Mouse (Mus musculus) hindbrain, embryonic 10.5 days (tissue): Measurements from ENCODE around the gene Ankrd11. TPM values are rescaled to one million over a fixed set of nuclear protein-coding genes. Genes with fewer than 3 reads are reported as not detected.
"Not testable (repeated sequence)": the region's sequence is repeated elsewhere in the genome, so short reads cannot be mapped to it uniquely, and the experiment has no call there.

Source experiments
- DNase-seq: peaks from one replicate; pipeline ENCODE4 v3.0.0-alpha.2; 2017; ENCODE audit warnings: low spot score
- H3K27ac ChIP-seq: fragments of 300-500 bp; sonication (generic); 2 replicates; pipeline ENCODE4 v1.5.1; 2016; ENCODE audit warnings: mild to moderate bottlenecking, moderate library complexity
- H3K27me3 ChIP-seq: fragments of 300-500 bp; sonication (generic); 2 replicates; pipeline ENCODE4 v1.6.1; 2016; ENCODE audit warnings: mild to moderate bottlenecking; ENCODE audit not compliant: poor library complexity, insufficient read depth, severe bottlenecking
- H3K36me3 ChIP-seq: fragments of 300-500 bp; sonication (generic); 2 replicates; pipeline ENCODE4 v1.6.1; 2016; ENCODE audit warnings: mild to moderate bottlenecking, moderate library complexity
- H3K4me1 ChIP-seq: fragments of 300-500 bp; sonication (generic); replicated peaks from 2 replicates; pipeline ENCODE4 v1.6.1; 2016; ENCODE audit warnings: mild to moderate bottlenecking
- H3K4me3 ChIP-seq: fragments of 300-500 bp; sonication (generic); 2 replicates; pipeline ENCODE4 v1.5.1; 2016; ENCODE audit warnings: mild to moderate bottlenecking, moderate library complexity
- H3K9me3 ChIP-seq: fragments of 300-500 bp; sonication (generic); 2 replicates; pipeline ENCODE4 v1.6.1; 2016; ENCODE audit warnings: mild to moderate bottlenecking, moderate library complexity
- WGBS: fragments of 180-500 bp; shearing (Covaris S2); methylation state at CpG from one replicate; pipeline ENCODE4 v1.1.7; 2016; 5-methylcytosine and 5-hydroxymethylcytosine counted together
- polyA plus RNA-seq: library from polyadenylated mRNA; unstranded; fragments of >200 nt; fragmentation: Nextera tagmentation; extraction: Ambion mirVana; gene quantifications from 2 replicates; pipeline ENCODE4 v1.2.1, GENCODE M21; 2016

Gene Ankrd11
- polyA plus RNA-seq, 1 experiment from 2014 or later: 31.4 TPM

DNA sequence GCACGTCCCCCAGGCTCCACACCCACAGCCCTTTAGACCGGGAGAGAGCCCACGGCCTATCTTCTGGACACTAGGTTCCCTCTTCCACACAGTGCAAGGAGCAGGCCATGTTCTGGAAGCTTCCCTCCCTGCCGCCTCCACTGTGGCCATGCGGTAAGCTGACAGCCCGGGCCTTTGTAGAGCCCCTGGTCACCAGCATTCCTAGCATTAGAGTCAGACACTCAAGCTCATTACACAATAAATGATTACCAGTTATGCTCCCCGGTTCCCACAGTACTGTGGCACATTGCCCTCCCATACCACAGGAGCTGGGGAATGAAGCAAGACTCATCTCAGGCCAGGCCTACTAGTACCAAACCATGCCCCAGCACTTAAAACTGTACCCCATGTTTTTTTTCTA, 6.3 kb upstream of the Ankrd11 start:
- no peak for DNase-seq
- 92% methylated on average over 7 of the region's 7 CpGs for WGBS
- no peak overlapping the region for H3K27ac ChIP-seq
- H3K4me3 ChIP-seq: no peak overlapping the region
- peaks cover 19% of the 10 kb centered on the region for H3K36me3 ChIP-seq
- peaks cover 6% of the 10 kb centered on the region for H3K4me1 ChIP-seq
- H3K27me3 ChIP-seq: no peaks in the 10 kb centered on the region
- H3K9me3 ChIP-seq: no peaks in the 10 kb centered on the region

DNA sequence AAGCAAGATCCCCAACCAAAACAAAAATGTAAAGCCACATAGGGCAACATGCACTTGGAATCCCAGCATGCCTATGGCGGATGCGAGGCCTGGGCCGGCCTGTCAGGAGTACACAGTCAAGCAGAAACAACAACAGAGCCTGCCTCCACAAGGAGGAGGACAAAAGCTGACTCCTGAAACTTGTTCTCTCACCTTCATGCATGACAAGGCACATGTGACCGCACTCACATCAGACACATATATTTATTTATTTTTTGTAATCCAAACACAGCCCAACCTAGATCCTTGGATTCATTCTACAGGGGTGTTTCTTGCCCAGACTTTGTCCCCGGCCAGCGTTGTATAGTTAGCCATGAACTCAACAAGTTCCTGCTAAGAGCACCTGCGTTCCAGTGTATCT, 5.8 kb upstream of the Ankrd11 start:
- Histone ChIP-seq H3K27me3 (no peaks in the 10 kb centered on the region), H3K9me3 (no peaks in the 10 kb centered on the region), H3K27ac (no peak overlapping the region), H3K36me3 (peaks cover 19% of the 10 kb centered on the region), H3K4me1 (peaks cover 11% of the 10 kb centered on the region), H3K4me3 (no peak overlapping the region)
- no peak for DNase-seq
- 84% methylated on average over 7 of the region's 7 CpGs for WGBS

DNA sequence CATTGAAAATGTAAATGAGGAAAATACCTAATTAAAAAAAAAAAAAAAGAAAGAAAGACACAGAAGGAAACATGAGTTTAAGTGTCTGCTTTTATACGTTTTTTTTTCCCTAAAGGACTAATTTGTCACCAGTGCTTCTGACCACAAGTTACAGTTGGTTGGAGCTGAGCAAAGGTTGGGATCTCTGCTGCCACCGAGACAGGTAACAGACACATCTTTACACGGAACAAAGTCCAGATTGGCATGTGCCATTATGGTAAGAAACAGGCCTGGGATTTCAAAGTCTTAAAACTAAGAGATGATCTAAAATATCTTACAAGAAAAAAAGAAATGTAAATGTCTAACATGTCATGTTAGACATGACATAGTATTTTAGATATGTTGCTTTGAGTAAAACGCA, 4.6 kb upstream of the Ankrd11 start:
- Histone ChIP-seq H3K27ac (no peak overlapping the region), H3K9me3 (no peaks in the 10 kb centered on the region), H3K36me3 (peaks cover 19% of the 10 kb centered on the region), H3K27me3 (no peaks in the 10 kb centered on the region), H3K4me1 (peaks cover 11% of the 10 kb centered on the region), H3K4me3 (no peak overlapping the region)
- WGBS: 82% methylated on average over 4 of the region's 4 CpGs
- no peak for DNase-seq

DNA sequence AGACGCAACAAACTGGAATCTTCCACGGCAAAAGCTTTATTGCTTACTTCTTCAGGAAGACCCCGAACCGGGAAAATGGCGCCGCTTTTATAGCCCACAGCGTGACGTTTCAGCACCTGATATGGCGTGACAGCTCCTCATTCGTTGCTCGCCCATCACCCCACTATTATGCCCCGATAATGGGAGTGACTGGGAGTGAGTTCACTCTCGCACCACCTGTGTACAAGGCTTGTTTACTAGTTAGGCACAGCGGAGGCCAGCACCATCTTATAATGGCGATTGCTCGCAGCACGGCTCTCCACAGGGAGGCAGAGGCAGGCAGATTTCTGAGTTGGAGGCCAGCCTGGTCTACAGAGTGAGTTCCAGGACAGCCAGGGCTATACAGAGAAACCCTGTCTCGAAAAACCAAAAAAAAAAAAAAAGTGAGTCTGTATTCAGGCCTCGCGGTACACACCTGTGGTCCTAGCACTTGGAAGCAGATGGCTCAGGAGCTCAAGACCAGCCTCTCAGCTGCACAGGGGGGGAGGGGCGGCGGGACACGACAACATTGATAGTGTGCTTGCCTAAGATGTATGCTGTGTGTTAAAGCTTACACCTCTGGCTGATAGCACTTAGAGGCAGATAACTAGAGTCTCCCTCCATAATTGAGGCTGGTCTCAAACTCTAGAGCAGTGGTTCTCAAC, 2.8 kb upstream of the Ankrd11 start:
- not testable (repeated sequence) for DNase-seq, H3K27ac ChIP-seq, H3K4me3 ChIP-seq, H3K27me3 ChIP-seq, H3K9me3 ChIP-seq
- Histone ChIP-seq H3K36me3 (peaks cover 19% of the 10 kb centered on the region), H3K4me1 (peaks cover 22% of the 10 kb centered on the region)
- 94% methylated on average over 23 of the region's 23 CpGs for WGBS

DNA sequence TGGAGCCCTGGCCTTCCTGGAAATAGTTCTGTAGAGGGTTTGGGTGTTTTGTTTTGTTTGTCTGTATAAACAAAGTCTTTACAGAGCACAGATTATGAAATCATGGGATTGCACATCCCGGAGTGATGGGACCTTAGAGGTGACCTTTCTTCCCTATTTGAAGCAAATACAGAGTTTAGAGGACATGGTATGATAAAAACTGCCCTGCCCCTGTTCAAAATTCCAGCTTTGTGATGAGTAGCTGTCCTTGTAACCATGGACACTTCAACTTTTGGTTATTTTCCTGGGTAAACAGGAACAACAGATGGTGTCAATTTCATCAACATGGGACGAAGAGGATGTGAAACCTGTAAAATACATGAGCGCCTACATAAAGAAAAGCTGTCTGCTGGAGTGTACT, 1.9 kb upstream of the Ankrd11 start:
- Histone ChIP-seq H3K36me3 (peaks cover 19% of the 10 kb centered on the region), H3K27ac (no peak overlapping the region), H3K27me3 (no peaks in the 10 kb centered on the region), H3K4me1 (peaks cover 31% of the 10 kb centered on the region), H3K4me3 (no peak overlapping the region), H3K9me3 (no peaks in the 10 kb centered on the region)
- DNase-seq: no peak
- WGBS: 93% methylated on average over 3 of the region's 3 CpGs

DNA sequence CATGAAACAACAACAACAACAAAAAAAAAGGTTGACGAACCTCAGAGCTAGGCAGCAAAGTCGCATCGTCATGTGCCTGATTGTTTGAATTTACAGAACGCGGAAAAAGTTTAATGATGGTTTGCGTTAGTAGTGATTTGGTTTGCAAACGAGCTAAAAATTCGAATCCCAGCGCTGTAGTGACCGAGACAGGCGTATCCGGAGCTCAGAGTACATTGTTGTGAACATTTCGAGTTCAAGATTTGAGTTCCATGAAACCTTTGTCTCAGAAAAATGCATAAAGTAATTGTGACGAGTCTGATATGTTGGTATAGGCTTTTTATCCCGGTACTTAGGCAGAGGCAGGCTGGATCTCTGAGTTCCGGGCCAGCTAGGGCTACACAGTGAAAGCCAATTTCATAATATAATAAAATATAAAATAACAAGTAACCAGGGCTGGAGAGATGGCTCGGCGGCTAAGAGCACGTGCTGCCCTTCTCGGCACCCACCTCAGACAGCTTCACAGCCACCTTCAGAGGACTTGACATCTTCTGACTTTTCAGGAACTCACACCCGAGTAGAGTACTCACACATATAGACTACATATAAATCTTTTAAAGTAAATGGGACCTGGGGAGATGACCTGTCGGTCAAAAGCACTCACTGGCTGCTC, 1.0 kb upstream of the Ankrd11 start:
- H3K36me3 ChIP-seq: peaks cover 19% of the 10 kb centered on the region
- WGBS: 32% methylated on average over 22 of the region's 22 CpGs
- H3K9me3 ChIP-seq: no peaks in the 10 kb centered on the region
- no peak for DNase-seq
- no peaks in the 10 kb centered on the region for H3K27me3 ChIP-seq
- H3K4me3 ChIP-seq: peak overlapping the region; percentile 99
- peaks cover 39% of the 10 kb centered on the region for H3K4me1 ChIP-seq
- peak overlapping the region; percentile 100 for H3K27ac ChIP-seq

DNA sequence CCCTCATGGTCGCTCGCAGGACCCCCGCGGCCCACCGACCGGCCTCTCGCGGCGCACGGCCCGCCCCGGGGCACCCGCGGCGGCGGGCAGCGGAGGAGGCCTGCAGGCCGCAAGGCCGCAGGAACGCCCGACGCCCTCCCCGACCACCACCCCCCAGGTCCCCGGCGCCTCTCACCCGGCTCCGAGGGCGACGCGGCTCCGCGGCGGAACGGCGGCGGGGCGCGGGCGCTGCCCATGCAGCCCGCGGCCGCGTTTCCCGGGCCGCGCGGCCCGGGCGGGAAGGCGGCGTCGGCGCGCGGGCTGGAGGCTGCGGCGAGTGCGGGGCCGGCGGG, 337 bp downstream of the Ankrd11 start:
- WGBS: under 1% methylated on average over 59 of the region's 60 CpGs

DNA sequence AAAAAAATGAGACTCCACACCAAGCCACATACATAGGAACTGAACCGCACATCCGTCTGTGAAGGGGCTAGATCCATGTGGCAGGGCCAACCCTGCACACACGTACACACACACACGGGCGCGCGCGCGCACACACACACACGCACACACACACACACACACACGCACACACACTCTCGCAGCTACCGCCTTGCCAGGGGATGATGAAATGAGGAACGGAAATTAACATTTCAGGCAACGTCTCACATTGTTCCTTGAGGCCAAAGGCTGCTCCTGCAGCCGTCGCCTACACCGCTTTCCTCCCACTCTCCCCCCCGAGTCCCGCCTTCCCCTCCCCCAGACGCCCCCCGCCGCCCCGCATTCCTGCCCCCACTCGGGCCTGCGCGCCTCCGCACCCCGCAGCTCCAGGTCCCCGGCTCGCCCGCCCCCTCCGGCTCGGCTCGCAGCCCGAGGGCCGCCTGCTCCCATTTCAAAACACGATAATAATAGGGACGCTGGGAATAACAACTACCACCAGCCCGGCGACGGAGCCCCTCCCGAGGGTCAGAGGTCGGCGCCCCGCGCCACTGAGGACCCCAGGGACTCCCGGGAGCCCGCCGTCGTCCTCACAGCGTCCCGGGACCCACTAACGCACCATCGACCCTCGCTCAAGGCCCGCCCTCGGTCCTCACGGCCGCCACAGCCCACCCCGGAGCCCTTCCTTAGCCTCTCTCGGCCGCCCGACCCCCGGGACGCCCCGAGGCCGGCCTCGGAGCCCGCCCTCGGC, 886 bp downstream of the Ankrd11 start:
- peak; percentile 72 for DNase-seq
- Histone ChIP-seq H3K27ac (peak overlapping the region; percentile 100), H3K4me1 (peaks cover 48% of the 10 kb centered on the region), H3K27me3 (no peaks in the 10 kb centered on the region), H3K4me3 (peak overlapping the region; percentile 99), H3K36me3 (peaks cover 19% of the 10 kb centered on the region), H3K9me3 (no peaks in the 10 kb centered on the region)
- WGBS: under 1% methylated on average over 71 of the region's 71 CpGs

More for the DNA sequence above, 337 bp downstream of the Ankrd11 start:
- peak overlapping the region; percentile 100 for H3K27ac ChIP-seq
- H3K9me3 ChIP-seq: no peaks in the 10 kb centered on the region
- DNase-seq: no peak
- no peaks in the 10 kb centered on the region for H3K27me3 ChIP-seq
- H3K4me3 ChIP-seq: peak overlapping the region; percentile 99
- peaks cover 19% of the 10 kb centered on the region for H3K36me3 ChIP-seq
- peaks cover 48% of the 10 kb centered on the region for H3K4me1 ChIP-seq

DNA sequence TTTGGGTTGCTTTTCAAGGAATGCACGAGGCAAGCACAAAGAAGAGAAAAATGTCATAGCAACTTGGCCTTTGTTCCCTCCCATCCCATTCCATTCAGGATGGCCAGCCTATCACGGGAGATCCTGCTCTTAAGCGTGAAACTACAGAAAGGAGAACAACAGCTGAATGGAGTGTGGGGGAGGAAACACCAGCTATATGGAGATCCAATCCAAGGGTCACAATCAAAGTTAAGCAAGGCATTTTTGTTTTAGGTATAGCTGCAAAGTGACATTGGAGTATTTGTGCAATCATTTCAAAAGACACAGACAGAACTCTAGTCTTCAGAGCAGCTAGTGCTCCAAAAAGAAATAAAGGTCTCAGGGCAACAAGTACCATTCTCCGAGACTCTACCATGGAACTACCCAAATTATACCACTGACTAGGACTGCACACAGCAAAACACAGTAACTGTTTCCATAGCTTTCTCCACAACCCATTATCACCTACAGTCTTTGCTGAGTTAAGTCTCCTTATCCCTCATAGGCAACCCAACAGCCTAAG, 1.9 kb downstream of the Ankrd11 start:
- 9% methylated on average over 4 of the region's 4 CpGs for WGBS
- Histone ChIP-seq H3K4me3 (peak overlapping the region; percentile 99), H3K27me3 (no peaks in the 10 kb centered on the region), H3K36me3 (peaks cover 11% of the 10 kb centered on the region), H3K9me3 (no peaks in the 10 kb centered on the region), H3K27ac (peak overlapping the region; percentile 100), H3K4me1 (peaks cover 49% of the 10 kb centered on the region)
- peak; percentile 48 for DNase-seq

DNA sequence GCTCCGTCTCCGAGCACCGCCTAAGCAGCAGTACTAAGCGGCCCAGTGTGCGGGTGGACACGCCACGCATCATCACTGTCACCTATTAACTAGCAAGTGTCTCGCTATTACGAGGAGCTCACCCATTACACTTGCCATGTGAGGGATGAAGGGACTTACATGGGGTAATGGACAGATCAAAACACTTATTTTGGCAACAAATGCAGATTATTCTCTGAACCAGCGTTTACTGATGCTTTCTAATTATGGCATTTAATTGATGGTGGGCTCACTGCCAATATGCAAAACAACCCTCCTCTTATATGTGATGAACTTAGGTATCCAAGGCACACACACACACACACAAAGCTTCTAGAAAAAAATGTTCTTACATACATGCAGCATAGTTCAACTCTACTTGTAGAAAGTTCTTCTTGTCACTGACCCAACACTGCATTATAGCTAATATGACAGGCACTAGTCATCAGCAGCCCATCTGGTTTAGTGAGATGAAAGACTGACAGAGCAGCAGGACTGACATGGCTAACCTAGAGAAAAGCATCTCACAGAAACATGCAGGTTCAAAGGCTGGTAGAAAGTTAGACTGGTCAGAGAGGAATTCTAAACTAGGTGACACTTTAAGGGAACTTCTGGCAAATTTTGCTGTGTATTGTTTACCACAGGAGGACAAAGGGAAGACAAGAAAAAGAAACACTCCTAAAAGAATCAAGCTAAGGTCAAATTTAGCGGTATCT, 2.5 kb downstream of the Ankrd11 start:
- H3K4me3 ChIP-seq: peak overlapping the region; percentile 99
- no peaks in the 10 kb centered on the region for H3K9me3 ChIP-seq
- peaks cover 50% of the 10 kb centered on the region for H3K4me1 ChIP-seq
- H3K36me3 ChIP-seq: peaks cover 4% of the 10 kb centered on the region; the same call in 1 of the 2 replicates
- DNase-seq: no peak
- H3K27ac ChIP-seq: peak overlapping the region; percentile 100
- H3K27me3 ChIP-seq: no peaks in the 10 kb centered on the region
- WGBS: 58% methylated on average over 11 of the region's 11 CpGs

DNA sequence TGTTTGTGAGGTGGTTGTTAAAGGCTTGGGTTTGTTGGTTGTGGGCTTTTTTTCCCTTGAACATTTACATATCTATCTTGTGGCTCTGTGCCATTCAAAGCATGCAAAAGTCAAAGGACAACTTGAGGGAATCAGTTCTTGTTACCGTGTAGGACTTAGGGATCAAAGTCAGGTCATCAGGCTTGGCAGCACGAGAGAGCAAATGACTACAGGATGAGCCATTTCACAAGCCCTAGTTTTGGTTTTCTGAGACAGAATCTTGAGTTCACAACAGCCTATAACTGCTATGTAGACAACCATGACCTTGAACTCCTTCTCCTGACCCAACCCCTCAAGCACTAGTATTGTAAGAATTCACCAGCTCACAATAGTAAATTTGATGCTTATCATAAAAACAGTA, 3.7 kb downstream of the Ankrd11 start:
- no peaks in the 10 kb centered on the region for H3K36me3 ChIP-seq
- no peak overlapping the region for H3K4me3 ChIP-seq
- no peak overlapping the region for H3K27ac ChIP-seq
- H3K9me3 ChIP-seq: no peaks in the 10 kb centered on the region
- no peaks in the 10 kb centered on the region for H3K27me3 ChIP-seq
- H3K4me1 ChIP-seq: peaks cover 54% of the 10 kb centered on the region
- 81% methylated on average over 2 of the region's 2 CpGs for WGBS
- no peak for DNase-seq

DNA sequence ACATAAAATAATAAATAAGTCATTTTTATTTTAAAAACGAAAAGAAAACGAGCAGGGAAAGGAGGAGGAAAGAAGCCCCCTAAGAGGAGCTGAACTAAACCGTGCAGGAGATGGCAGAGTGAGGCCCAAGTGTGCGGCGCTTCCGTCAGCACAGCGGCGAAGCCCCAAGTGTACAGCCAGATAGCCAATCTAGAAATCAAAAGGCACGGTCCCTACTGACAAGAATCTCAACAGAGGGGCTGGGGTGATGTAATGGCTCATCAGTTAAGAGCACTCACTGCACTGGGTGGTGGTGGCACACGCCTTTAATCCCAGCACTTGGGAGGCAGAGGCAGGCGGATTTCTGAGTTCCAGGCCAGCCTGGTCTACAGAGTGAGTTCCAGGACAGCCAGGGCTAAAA, 4.6 kb downstream of the Ankrd11 start:
- Histone ChIP-seq H3K4me1 (peaks cover 50% of the 10 kb centered on the region), H3K27me3 (no peaks in the 10 kb centered on the region), H3K36me3 (no peaks in the 10 kb centered on the region), H3K9me3 (no peaks in the 10 kb centered on the region), H3K27ac (no peak overlapping the region), H3K4me3 (no peak overlapping the region)
- no peak for DNase-seq
- 85% methylated on average over 11 of the region's 11 CpGs for WGBS
